Mouse (Mus musculus): Measurements from ENCODE around the gene Gtdc1. TPM values are rescaled to one million over a fixed set of nuclear protein-coding genes. Genes with fewer than 3 reads are reported as not detected.

Gtdc1 gene
- polyA plus RNA-seq, 1 experiment from 2014 or later, result 13.6 TPM

DNA sequence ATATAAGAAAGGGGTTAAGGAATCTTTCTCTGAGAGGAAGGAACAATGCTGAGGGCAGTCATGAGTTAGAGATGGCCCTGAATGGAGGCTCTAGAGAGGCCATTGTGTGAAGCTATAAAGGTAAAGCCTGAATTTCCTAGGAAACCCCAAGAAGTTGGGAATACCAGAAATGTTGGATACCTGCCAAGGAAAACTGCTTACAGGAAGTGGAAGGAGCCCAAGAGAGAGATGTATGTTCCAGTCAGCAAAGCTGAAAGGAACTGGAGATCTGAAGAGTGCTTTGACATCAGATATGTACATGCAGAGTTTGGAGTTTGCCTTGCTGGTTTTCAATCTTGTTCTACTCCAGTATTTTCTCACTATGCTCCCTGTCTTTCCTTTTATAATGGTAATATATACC is 268.4 kb downstream of the Gtdc1 start:
- Histone ChIP-seq H3K9me3 (ENCODE audit: control insufficient read depth, low read length) (no peaks in the 10 kb centered on the region), H3K9ac (ENCODE audit: low read depth, low read length) (no peak overlapping the region), H3K4me3 (ENCODE audit: low read length) (no peak overlapping the region), H3K27ac (ENCODE audit: low read depth, low read length) (no peak overlapping the region), H3K36me3 (ENCODE audit: control insufficient read depth, insufficient read depth, low read length) (no peaks in the 10 kb centered on the region), H3K4me2 (replicated peaks; ENCODE audit: low read depth, low read length) (no peak overlapping the region), H3K27me3 (ENCODE audit: control insufficient read depth, insufficient read depth, low read length) (no peaks in the 10 kb centered on the region), H3K4me1 (ENCODE audit: control insufficient read depth, insufficient read depth, low read length) (no peaks in the 10 kb centered on the region)
- ATAC-seq (ENCODE audit: low FRiP score, low TSS enrichment), result no peak

DNA sequence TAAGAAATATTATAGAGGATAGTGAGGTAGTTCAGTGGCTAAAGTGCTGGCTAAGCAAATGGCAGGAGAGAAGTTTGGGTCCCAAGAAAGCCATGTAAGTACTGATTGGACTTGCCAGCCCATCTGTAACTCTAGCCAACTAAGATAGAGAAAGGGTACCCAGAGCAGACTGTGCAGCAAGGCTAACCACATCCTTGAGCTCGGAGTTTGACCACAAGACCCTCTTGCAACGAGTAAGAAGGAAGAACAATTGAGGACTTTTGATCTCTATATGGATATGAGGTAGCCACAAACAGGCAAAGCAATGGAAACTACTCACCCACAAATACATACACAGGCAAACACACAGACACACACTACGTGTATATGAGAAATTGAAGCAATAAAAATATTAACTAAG is 278.9 kb downstream of the Gtdc1 start:
- Histone ChIP-seq H3K9ac (ENCODE audit: low read depth, low read length) (no peak overlapping the region), H3K4me1 (ENCODE audit: control insufficient read depth, insufficient read depth, low read length) (no peaks in the 10 kb centered on the region), H3K9me3 (ENCODE audit: control insufficient read depth, low read length) (no peaks in the 10 kb centered on the region), H3K27me3 (ENCODE audit: control insufficient read depth, insufficient read depth, low read length) (no peaks in the 10 kb centered on the region), H3K4me2 (replicated peaks; ENCODE audit: low read depth, low read length) (no peak overlapping the region), H3K27ac (ENCODE audit: low read depth, low read length) (no peak overlapping the region), H3K4me3 (ENCODE audit: low read length) (no peak overlapping the region), H3K36me3 (ENCODE audit: control insufficient read depth, insufficient read depth, low read length) (no peaks in the 10 kb centered on the region)
- WGBS, result 90% methylated on average over 3 of the region's 3 CpGs
- ATAC-seq (ENCODE audit: low FRiP score, low TSS enrichment), result no peak

DNA sequence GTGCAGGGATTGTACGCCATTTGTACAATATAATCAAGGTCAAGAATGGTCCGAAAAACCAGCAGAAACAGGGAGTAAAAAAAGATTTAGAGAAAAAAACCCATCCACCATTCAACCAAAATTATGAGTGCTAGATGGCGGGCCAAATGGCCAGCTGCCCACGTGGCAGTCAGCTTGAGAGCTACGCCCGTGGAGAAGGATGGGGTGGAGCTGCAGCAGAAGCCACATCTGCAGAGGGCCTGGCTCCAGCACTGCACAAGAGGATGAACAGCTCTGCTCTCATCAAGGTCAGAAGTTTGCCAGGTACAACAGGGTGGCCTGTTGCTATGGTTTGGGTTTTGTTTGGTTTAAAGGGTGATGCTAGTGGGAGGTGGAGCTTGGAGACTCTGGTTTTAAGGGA is 281.1 kb downstream of the Gtdc1 start:
- WGBS, result 69% methylated on average over 6 of the region's 6 CpGs
- Histone ChIP-seq H3K9me3 (ENCODE audit: control insufficient read depth, low read length) (no peaks in the 10 kb centered on the region), H3K9ac (ENCODE audit: low read depth, low read length) (no peak overlapping the region), H3K27me3 (ENCODE audit: control insufficient read depth, insufficient read depth, low read length) (no peaks in the 10 kb centered on the region), H3K27ac (ENCODE audit: low read depth, low read length) (no peak overlapping the region), H3K4me2 (replicated peaks; ENCODE audit: low read depth, low read length) (no peak overlapping the region), H3K4me3 (ENCODE audit: low read length) (no peak overlapping the region), H3K4me1 (ENCODE audit: control insufficient read depth, insufficient read depth, low read length) (no peaks in the 10 kb centered on the region), H3K36me3 (ENCODE audit: control insufficient read depth, insufficient read depth, low read length) (no peaks in the 10 kb centered on the region)
- no peak for ATAC-seq (ENCODE audit: low FRiP score, low TSS enrichment)

DNA sequence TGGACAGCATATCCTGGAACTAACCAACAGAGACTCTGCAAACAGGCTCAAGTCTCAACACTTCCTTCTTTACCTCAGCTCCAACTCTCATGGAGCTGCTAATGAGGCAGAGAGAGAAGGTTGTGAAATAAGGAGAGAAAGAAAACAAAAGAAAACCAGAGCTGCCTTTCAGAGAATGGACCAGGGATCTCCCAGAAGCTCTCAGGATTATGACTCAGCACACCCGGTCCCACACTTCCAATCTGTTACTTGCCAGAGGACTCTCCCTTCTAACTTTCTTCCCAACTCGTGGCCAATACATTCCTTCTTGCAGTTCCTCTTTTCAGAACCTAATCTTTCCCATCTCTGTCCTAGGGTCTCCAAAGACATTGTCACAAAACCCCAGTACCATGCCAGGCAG is 288.1 kb downstream of the Gtdc1 start:
- Histone ChIP-seq H3K9me3 (ENCODE audit: control insufficient read depth, low read length) (no peaks in the 10 kb centered on the region), H3K4me2 (replicated peaks; ENCODE audit: low read depth, low read length) (no peak overlapping the region), H3K9ac (ENCODE audit: low read depth, low read length) (no peak overlapping the region), H3K27ac (ENCODE audit: low read depth, low read length) (no peak overlapping the region), H3K27me3 (ENCODE audit: control insufficient read depth, insufficient read depth, low read length) (no peaks in the 10 kb centered on the region), H3K4me3 (ENCODE audit: low read length) (no peak overlapping the region), H3K36me3 (ENCODE audit: control insufficient read depth, insufficient read depth, low read length) (no peaks in the 10 kb centered on the region), H3K4me1 (ENCODE audit: control insufficient read depth, insufficient read depth, low read length) (no peaks in the 10 kb centered on the region)
- ATAC-seq (ENCODE audit: low FRiP score, low TSS enrichment), result no peak
- WGBS, result 42% methylated on average over 2 of the region's 2 CpGs

DNA sequence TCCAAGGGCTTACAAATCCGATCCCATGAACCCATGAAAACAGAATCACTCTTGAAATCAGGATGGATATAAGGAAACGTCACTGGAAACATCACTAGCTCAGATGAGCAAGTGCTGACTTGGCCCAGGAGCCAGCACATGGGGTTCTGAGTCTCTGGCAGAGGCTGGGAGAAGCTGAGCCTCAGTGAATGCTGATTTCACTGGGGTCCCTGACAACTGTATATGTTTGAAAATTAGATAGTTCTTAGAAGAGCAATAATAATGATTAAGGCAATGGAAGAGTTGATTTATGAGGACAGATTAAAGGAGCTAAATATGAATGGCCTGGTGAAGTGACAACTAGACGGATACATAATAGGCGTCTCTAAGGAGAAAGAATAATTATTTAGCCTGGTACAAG is 289.3 kb downstream of the Gtdc1 start:
- no peaks in the 10 kb centered on the region for H3K36me3 ChIP-seq (ENCODE audit: control insufficient read depth, insufficient read depth, low read length)
- 80% methylated on average over 4 of the region's 4 CpGs for WGBS
- no peak for ATAC-seq (ENCODE audit: low FRiP score, low TSS enrichment)

DNA sequence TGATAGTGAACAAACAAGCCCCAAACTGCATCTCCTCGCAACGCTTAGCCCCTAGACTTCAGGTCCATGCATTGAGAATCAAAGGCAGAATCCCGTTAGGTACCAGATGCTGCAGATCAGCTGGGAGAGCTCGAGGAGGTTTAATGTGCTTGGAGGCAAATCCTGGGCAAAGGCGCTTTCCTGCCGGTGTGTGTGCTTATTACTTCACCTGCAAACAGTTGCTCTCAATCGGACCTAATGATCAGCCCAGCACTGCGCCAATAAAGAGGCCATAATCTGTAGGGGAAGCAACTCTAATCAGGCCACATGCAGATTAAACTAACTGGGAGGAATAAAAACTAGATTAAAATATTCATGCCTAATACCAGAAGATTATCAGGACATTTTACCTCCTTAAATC is 293.5 kb downstream of the Gtdc1 start:
- ATAC-seq (ENCODE audit: low FRiP score, low TSS enrichment), result no peak
- no peaks in the 10 kb centered on the region for H3K27me3 ChIP-seq (ENCODE audit: control insufficient read depth, insufficient read depth, low read length)
- no peak overlapping the region for H3K4me2 ChIP-seq (replicated peaks; ENCODE audit: low read depth, low read length)
- H3K27ac ChIP-seq (ENCODE audit: low read depth, low read length), result no peak overlapping the region
- no peak overlapping the region for H3K9ac ChIP-seq (ENCODE audit: low read depth, low read length)
- WGBS, result 83% methylated on average over 8 of the region's 8 CpGs
- no peak overlapping the region for H3K4me3 ChIP-seq (ENCODE audit: low read length)
- H3K9me3 ChIP-seq (ENCODE audit: control insufficient read depth, low read length), result no peaks in the 10 kb centered on the region
- no peaks in the 10 kb centered on the region for H3K4me1 ChIP-seq (ENCODE audit: control insufficient read depth, insufficient read depth, low read length)
- no peaks in the 10 kb centered on the region for H3K36me3 ChIP-seq (ENCODE audit: control insufficient read depth, insufficient read depth, low read length)

More for the DNA sequence above, 289.3 kb downstream of the Gtdc1 start:
- no peak overlapping the region for H3K9ac ChIP-seq (ENCODE audit: low read depth, low read length)
- H3K27ac ChIP-seq (ENCODE audit: low read depth, low read length), result no peak overlapping the region
- H3K9me3 ChIP-seq (ENCODE audit: control insufficient read depth, low read length), result no peaks in the 10 kb centered on the region
- H3K4me3 ChIP-seq (ENCODE audit: low read length), result no peak overlapping the region
- H3K4me2 ChIP-seq (replicated peaks; ENCODE audit: low read depth, low read length), result no peak overlapping the region
- H3K4me1 ChIP-seq (ENCODE audit: control insufficient read depth, insufficient read depth, low read length), result no peaks in the 10 kb centered on the region
- no peaks in the 10 kb centered on the region for H3K27me3 ChIP-seq (ENCODE audit: control insufficient read depth, insufficient read depth, low read length)

DNA sequence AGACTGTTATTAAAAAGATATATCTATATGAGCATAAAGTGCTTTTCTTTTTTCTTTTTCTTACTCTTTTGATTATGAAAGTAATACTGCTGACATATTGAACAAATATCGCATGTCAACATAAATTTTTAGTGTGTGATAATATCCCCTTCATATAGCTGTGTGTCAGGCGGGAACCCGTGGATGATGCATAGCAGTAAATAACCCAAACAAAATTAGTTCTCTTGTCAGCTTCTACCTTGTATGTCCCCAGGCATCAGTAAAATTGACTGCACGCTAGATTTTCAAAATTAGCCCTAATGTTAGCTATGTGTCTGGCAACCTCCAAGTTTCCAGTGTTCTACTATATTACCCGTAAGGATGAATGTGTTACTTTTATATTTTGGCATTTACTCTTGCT is 294.4 kb downstream of the Gtdc1 start:
- no peaks in the 10 kb centered on the region for H3K36me3 ChIP-seq (ENCODE audit: control insufficient read depth, insufficient read depth, low read length)
- 86% methylated on average over 5 of the region's 5 CpGs for WGBS
- no peak overlapping the region for H3K4me2 ChIP-seq (replicated peaks; ENCODE audit: low read depth, low read length)
- H3K27ac ChIP-seq (ENCODE audit: low read depth, low read length), result no peak overlapping the region
- H3K4me3 ChIP-seq (ENCODE audit: low read length), result no peak overlapping the region
- no peaks in the 10 kb centered on the region for H3K4me1 ChIP-seq (ENCODE audit: control insufficient read depth, insufficient read depth, low read length)
- no peak for ATAC-seq (ENCODE audit: low FRiP score, low TSS enrichment)
- H3K9me3 ChIP-seq (ENCODE audit: control insufficient read depth, low read length), result no peaks in the 10 kb centered on the region
- H3K9ac ChIP-seq (ENCODE audit: low read depth, low read length), result no peak overlapping the region
- H3K27me3 ChIP-seq (ENCODE audit: control insufficient read depth, insufficient read depth, low read length), result no peaks in the 10 kb centered on the region

DNA sequence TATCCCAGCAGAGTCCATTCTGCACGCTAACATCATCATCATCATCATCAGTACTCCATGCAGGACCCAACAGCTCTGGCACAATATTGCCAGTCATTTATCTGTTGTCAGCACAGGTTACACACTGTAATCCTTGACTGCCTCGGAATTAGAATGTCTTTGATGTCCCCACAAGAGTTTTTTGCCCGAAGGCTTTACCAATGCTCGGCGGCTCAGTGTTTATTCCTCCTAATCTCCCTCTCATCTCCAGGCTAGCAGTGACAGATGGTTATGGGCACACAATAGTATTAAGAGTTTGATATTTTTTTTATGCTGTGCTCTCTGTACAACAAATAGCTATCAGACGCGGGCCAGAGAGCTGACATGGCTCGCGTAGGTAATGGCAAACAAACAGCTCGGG is 294.9 kb downstream of the Gtdc1 start:
- no peak for ATAC-seq (ENCODE audit: low FRiP score, low TSS enrichment)
- Histone ChIP-seq H3K4me1 (ENCODE audit: control insufficient read depth, insufficient read depth, low read length) (no peaks in the 10 kb centered on the region), H3K4me2 (replicated peaks; ENCODE audit: low read depth, low read length) (no peak overlapping the region), H3K9ac (ENCODE audit: low read depth, low read length) (no peak overlapping the region), H3K36me3 (ENCODE audit: control insufficient read depth, insufficient read depth, low read length) (no peaks in the 10 kb centered on the region), H3K4me3 (ENCODE audit: low read length) (no peak overlapping the region), H3K27ac (ENCODE audit: low read depth, low read length) (no peak overlapping the region), H3K27me3 (ENCODE audit: control insufficient read depth, insufficient read depth, low read length) (no peaks in the 10 kb centered on the region), H3K9me3 (ENCODE audit: control insufficient read depth, low read length) (no peaks in the 10 kb centered on the region)
- WGBS, result 68% methylated on average over 10 of the region's 10 CpGs

DNA sequence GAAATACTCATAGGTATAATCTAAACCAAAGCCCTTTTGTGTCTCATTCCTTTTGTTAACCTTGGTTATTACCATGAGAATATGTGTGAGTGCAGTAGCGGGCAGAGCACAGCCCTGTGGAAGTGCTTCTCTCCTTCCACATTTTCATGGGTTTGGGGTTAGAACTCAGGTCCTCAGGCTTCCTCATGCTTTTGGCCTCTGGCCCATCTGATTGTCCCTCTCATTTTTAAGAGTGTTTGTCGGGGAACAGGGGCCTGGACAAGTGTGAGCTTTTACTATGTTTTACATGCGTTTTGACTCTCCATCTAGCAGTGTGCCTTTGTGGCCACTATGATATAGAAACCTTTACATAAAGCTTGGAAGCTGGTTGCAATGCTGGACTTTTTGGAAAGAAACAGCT is 296.4 kb downstream of the Gtdc1 start:
- no peaks in the 10 kb centered on the region for H3K27me3 ChIP-seq (ENCODE audit: control insufficient read depth, insufficient read depth, low read length)
- no peaks in the 10 kb centered on the region for H3K9me3 ChIP-seq (ENCODE audit: control insufficient read depth, low read length)
- no peak overlapping the region for H3K4me3 ChIP-seq (ENCODE audit: low read length)
- 67% methylated on average over 3 of the region's 3 CpGs for WGBS
- H3K4me1 ChIP-seq (ENCODE audit: control insufficient read depth, insufficient read depth, low read length), result no peaks in the 10 kb centered on the region
- H3K27ac ChIP-seq (ENCODE audit: low read depth, low read length), result no peak overlapping the region
- no peak overlapping the region for H3K4me2 ChIP-seq (replicated peaks; ENCODE audit: low read depth, low read length)
- H3K9ac ChIP-seq (ENCODE audit: low read depth, low read length), result no peak overlapping the region
- H3K36me3 ChIP-seq (ENCODE audit: control insufficient read depth, insufficient read depth, low read length), result no peaks in the 10 kb centered on the region
- ATAC-seq (ENCODE audit: low FRiP score, low TSS enrichment), result no peak

DNA sequence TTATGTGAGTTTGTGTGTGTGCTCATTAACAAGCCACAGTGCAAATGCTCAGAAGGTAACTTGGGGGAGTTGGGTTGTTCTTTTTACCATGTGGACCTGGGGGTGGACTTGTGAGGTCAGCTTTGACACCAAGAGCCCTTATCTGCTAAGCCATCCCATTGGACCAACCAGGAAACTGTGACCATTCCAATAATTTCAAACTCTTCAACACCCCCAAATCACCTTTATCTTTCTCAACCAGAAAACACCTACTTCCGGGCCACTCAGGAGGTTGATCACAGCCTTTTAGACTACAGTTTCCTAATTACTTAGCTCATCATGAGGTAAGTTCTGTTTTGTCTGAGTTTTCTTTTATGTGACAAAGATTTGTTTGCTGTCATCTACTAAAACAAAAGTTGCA is 298.7 kb downstream of the Gtdc1 start:
- Histone ChIP-seq H3K4me3 (ENCODE audit: low read length) (no peak overlapping the region), H3K9me3 (ENCODE audit: control insufficient read depth, low read length) (no peaks in the 10 kb centered on the region), H3K9ac (ENCODE audit: low read depth, low read length) (no peak overlapping the region), H3K27me3 (ENCODE audit: control insufficient read depth, insufficient read depth, low read length) (no peaks in the 10 kb centered on the region), H3K4me2 (replicated peaks; ENCODE audit: low read depth, low read length) (no peak overlapping the region), H3K36me3 (ENCODE audit: control insufficient read depth, insufficient read depth, low read length) (no peaks in the 10 kb centered on the region), H3K27ac (ENCODE audit: low read depth, low read length) (no peak overlapping the region), H3K4me1 (ENCODE audit: control insufficient read depth, insufficient read depth, low read length) (no peaks in the 10 kb centered on the region)
- ATAC-seq (ENCODE audit: low FRiP score, low TSS enrichment), result no peak
- WGBS, result 87% methylated on average over 1 of the region's 1 CpGs

All from kidney, embryonic 14.5 days (tissue).